Mouse (Mus musculus): Measurements from ENCODE around the gene Ggta1. TPM values are rescaled to one million over a fixed set of nuclear protein-coding genes. Genes with fewer than 3 reads are reported as not detected.
A peak's percentile ranks its signal among the peaks of the same experiment; 100 is the strongest.

Gene Ggta1
- polyA plus RNA-seq, 1 experiment from 2014 or later = 6.2 TPM

GRCm38 (mm10) chr2:35503021-35503722, 40.1 kb upstream of the Ggta1 start:
- Histone ChIP-seq H3K4me2 (ENCODE audit: low read depth, low read length) (peak overlapping the region; percentile 46), H3K9me3 (ENCODE audit: low read length) (peaks cover 4% of the 10 kb centered on the region; the same call in 1 of the 2 replicates), H3K27ac (ENCODE audit: low read depth) (peak overlapping the region; percentile 89), H3K27me3 (ENCODE audit: insufficient read depth, low read length) (no peaks in the 10 kb centered on the region), H3K4me3 (ENCODE audit: low read depth, low read length) (no peak overlapping the region), H3K9ac (replicated peaks) (peak overlapping the region; percentile 46; the same call in 1 of the 2 replicates), H3K4me1 (ENCODE audit: insufficient read depth) (peaks cover 88% of the 10 kb centered on the region), H3K36me3 (replicated peaks; ENCODE audit: insufficient read depth, low read length) (no peaks in the 10 kb centered on the region)
- no peak for ATAC-seq
- TF ChIP-seq EP300 (IDR thresholded peaks at IDR 0.05; ENCODE audit: low read depth) = no peak
- TF ChIP-seq CTCF (IDR thresholded peaks at IDR 0.05; ENCODE audit: low read depth) = no peak
- WGBS (ENCODE audit: insufficient replicate concordance) = 52% methylated on average over 12 of the region's 12 CpGs
- DNase-seq = no peak

- TF ChIP-seq CTCF (IDR thresholded peaks at IDR 0.05; ENCODE audit: low read depth) (no peak), EP300 (IDR thresholded peaks at IDR 0.05; ENCODE audit: low read depth) (no peak)
- DNase-seq (no peak), ATAC-seq (peak; percentile 24; the same call in 1 of the 2 replicates)
- no peaks in the 10 kb centered on the region for H3K27me3 ChIP-seq (ENCODE audit: insufficient read depth, low read length)
- peak overlapping the region; percentile 89 for H3K27ac ChIP-seq (ENCODE audit: low read depth)
- peaks cover 83% of the 10 kb centered on the region for H3K4me1 ChIP-seq (ENCODE audit: insufficient read depth)
- H3K9me3 ChIP-seq (ENCODE audit: low read length) = peaks cover 4% of the 10 kb centered on the region; the same call in 1 of the 2 replicates
- peak overlapping the region; percentile 46; the same call in 1 of the 2 replicates for H3K4me2 ChIP-seq (ENCODE audit: low read depth, low read length)
- no peaks in the 10 kb centered on the region for H3K36me3 ChIP-seq (replicated peaks; ENCODE audit: insufficient read depth, low read length)
- 71% methylated on average over 3 of the region's 3 CpGs for WGBS (ENCODE audit: insufficient replicate concordance)
- H3K9ac ChIP-seq (replicated peaks) = no peak overlapping the region; the same call in 1 of the 2 replicates
- no peak overlapping the region for H3K4me3 ChIP-seq (ENCODE audit: low read depth, low read length)
These were observed 39.5 kb upstream of the Ggta1 start for GRCm38 (mm10) chr2:35502561-35502960.

- H3K4me1 ChIP-seq (ENCODE audit: insufficient read depth) = peaks cover 73% of the 10 kb centered on the region
These were observed 36.4 kb upstream of the Ggta1 start for GRCm38 (mm10) chr2:35499474-35499873.

GRCm38 (mm10) chr2:35498961-35499360, 35.9 kb upstream of the Ggta1 start:
- DNase-seq (no peak), ATAC-seq (no peak)
- Histone ChIP-seq H3K27me3 (ENCODE audit: insufficient read depth, low read length) (no peaks in the 10 kb centered on the region), H3K36me3 (replicated peaks; ENCODE audit: insufficient read depth, low read length) (no peaks in the 10 kb centered on the region), H3K9me3 (ENCODE audit: low read length) (peaks cover 4% of the 10 kb centered on the region; the same call in 1 of the 2 replicates), H3K4me1 (ENCODE audit: insufficient read depth) (peaks cover 68% of the 10 kb centered on the region), H3K4me2 (ENCODE audit: low read depth, low read length) (0 out of 2 replicates have a peak overlapping the region, but pooled peaks have one; percentile 22), H3K27ac (ENCODE audit: low read depth) (peak overlapping the region; percentile 23), H3K9ac (replicated peaks) (no peak overlapping the region), H3K4me3 (ENCODE audit: low read depth, low read length) (no peak overlapping the region)
- TF ChIP-seq CTCF (IDR thresholded peaks at IDR 0.05; ENCODE audit: low read depth) (no peak), EP300 (IDR thresholded peaks at IDR 0.05; ENCODE audit: low read depth) (no peak)
- WGBS (ENCODE audit: insufficient replicate concordance) = 55% methylated on average over 3 of the region's 3 CpGs

More at GRCm38 (mm10) chr2:35499474-35499873, 36.4 kb upstream of the Ggta1 start:
- Histone ChIP-seq H3K27ac (ENCODE audit: low read depth) (peak overlapping the region; percentile 23), H3K27me3 (ENCODE audit: insufficient read depth, low read length) (no peaks in the 10 kb centered on the region), H3K9ac (replicated peaks) (no peak overlapping the region), H3K4me2 (ENCODE audit: low read depth, low read length) (peak overlapping the region; percentile 22; the same call in 1 of the 2 replicates), H3K4me3 (ENCODE audit: low read depth, low read length) (no peak overlapping the region), H3K9me3 (ENCODE audit: low read length) (peaks cover 4% of the 10 kb centered on the region; the same call in 1 of the 2 replicates), H3K36me3 (replicated peaks; ENCODE audit: insufficient read depth, low read length) (no peaks in the 10 kb centered on the region)
- peak; percentile 37 for DNase-seq
- TF ChIP-seq EP300 (IDR thresholded peaks at IDR 0.05; ENCODE audit: low read depth) (no peak), CTCF (IDR thresholded peaks at IDR 0.05; ENCODE audit: low read depth) (no peak)
- WGBS (ENCODE audit: insufficient replicate concordance) = 38% methylated on average over 7 of the region's 7 CpGs
- peak; percentile 56 for ATAC-seq

- no peak for TF ChIP-seq EP300 (IDR thresholded peaks at IDR 0.05; ENCODE audit: low read depth)
- 57% methylated on average over 2 of the region's 2 CpGs for WGBS (ENCODE audit: insufficient replicate concordance)
- Histone ChIP-seq H3K27ac (ENCODE audit: low read depth) (no peak overlapping the region), H3K4me2 (ENCODE audit: low read depth, low read length) (no peak overlapping the region), H3K9ac (replicated peaks) (no peak overlapping the region), H3K4me1 (ENCODE audit: insufficient read depth) (peaks cover 56% of the 10 kb centered on the region), H3K36me3 (replicated peaks; ENCODE audit: insufficient read depth, low read length) (no peaks in the 10 kb centered on the region), H3K27me3 (ENCODE audit: insufficient read depth, low read length) (no peaks in the 10 kb centered on the region), H3K9me3 (ENCODE audit: low read length) (peaks cover 4% of the 10 kb centered on the region; the same call in 1 of the 2 replicates), H3K4me3 (ENCODE audit: low read depth, low read length) (no peak overlapping the region)
- DNase-seq = no peak
- ATAC-seq = no peak
These were observed 34.7 kb upstream of the Ggta1 start for GRCm38 (mm10) chr2:35497662-35498196.

- WGBS (ENCODE audit: insufficient replicate concordance) = 40% methylated on average over 5 of the region's 5 CpGs
- DNase-seq (no peak), ATAC-seq (no peak)
- Histone ChIP-seq H3K9me3 (ENCODE audit: low read length) (peaks cover 4% of the 10 kb centered on the region; the same call in 1 of the 2 replicates), H3K9ac (replicated peaks) (peak overlapping the region; percentile 21), H3K36me3 (replicated peaks; ENCODE audit: insufficient read depth, low read length) (no peaks in the 10 kb centered on the region), H3K4me1 (ENCODE audit: insufficient read depth) (peaks cover 45% of the 10 kb centered on the region), H3K4me2 (ENCODE audit: low read depth, low read length) (peak overlapping the region; percentile 53), H3K4me3 (ENCODE audit: low read depth, low read length) (no peak overlapping the region), H3K27ac (ENCODE audit: low read depth) (peak overlapping the region; percentile 92), H3K27me3 (ENCODE audit: insufficient read depth, low read length) (no peaks in the 10 kb centered on the region)
- TF ChIP-seq CTCF (IDR thresholded peaks at IDR 0.05; ENCODE audit: low read depth) (no peak), EP300 (IDR thresholded peaks at IDR 0.05; ENCODE audit: low read depth) (no peak)
These were observed 33.4 kb upstream of the Ggta1 start for GRCm38 (mm10) chr2:35496279-35497013.

Measured in liver, postnatal 0 days (tissue).